Mouse (Mus musculus): ENCODE measurements around the gene Mctp2.

The Mctp2 gene

DNA sequence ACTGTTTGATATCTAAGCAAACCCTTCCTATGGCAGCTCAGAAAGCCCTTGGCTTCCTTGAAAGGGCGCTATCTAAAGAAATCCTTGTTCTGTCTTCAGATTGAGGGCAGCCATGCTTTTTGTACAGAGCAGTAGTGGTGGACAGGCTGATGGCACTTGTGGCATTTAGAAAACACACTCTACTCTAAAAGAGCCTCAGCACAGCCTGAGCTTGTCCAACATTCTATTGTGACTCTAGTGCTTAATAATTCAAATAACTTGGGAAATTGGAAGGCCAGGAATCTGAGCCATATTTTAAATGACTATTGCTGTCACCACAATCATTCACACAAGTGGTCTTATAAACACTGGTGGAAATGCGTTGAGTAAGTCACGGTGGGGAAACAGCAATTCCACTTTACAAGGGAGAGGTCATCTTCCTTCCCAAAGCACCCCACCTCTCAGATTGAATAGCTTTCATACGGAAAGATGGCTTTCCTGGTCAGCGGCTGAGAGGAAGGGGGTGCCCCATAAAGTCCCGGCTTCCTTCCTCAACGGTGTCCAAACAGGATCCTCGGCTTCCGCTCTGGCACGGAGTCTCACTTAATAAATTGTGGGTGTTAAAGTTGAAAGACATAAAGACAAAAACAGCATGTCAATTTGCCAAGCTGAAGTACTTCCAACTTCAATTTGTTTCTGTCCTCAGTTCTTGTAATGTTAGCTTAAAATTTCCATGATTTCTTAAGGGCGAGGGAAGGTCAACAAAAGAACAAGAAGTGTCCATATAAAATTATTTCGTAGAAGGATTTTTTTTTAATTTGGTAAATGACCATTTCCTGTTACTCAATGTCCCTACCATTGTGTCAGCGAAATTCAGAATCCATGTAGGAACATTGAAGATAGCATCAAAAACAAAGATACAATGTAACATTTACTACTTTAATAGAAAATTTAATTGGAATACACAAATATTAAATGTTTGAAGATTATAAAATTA lies 140.4 kb downstream of the Mctp2 start:
- DNase-seq, result peak; percentile 90

DNA sequence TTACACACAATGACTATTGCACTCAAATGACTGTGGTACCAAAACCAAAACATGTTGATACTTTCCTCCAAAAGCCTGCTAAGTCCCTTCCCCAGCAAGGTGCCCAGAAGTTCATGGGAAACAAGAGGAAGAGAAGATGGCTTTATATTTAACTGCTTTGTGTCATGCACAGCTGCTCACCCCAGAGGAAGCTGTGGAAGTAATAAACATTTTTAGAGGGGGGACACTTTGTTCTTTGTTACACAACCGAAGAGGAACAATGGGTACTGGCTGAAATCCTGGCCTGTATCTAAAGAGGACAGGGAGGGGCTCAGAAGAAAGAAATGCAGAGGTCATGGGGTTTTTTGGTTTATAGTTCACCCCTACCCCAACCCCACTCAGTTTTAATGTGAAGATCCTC lies 144.2 kb downstream of the Mctp2 start:
- peak; percentile 39 for DNase-seq

DNA sequence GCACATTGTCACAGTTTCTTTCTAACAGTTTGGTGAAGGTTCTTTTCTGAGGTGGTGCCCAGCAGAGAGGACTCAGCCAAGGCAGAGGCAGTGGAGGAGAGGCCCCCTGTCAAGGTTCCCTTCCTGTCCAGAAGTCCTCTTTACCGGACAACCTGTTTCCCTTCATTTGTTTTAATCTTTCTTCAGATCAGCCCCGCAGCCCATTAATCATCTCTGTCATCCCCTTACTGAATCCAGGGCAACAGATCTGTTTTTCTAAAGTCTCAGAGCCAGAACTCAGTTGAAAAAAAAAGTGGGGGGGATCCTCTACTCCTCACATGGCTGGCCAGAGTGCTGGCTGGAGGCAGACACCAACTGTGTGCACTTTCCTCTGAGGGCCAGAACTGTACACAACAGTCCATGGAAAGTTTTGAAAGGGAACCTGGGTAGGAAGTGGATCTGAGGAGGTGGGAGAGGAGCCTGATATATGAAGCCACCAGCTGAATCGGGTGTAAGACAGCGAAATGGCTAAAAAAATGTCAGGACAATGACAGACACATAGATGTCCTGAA lies 146.8 kb downstream of the Mctp2 start:
- peak; percentile 60 for DNase-seq

DNA sequence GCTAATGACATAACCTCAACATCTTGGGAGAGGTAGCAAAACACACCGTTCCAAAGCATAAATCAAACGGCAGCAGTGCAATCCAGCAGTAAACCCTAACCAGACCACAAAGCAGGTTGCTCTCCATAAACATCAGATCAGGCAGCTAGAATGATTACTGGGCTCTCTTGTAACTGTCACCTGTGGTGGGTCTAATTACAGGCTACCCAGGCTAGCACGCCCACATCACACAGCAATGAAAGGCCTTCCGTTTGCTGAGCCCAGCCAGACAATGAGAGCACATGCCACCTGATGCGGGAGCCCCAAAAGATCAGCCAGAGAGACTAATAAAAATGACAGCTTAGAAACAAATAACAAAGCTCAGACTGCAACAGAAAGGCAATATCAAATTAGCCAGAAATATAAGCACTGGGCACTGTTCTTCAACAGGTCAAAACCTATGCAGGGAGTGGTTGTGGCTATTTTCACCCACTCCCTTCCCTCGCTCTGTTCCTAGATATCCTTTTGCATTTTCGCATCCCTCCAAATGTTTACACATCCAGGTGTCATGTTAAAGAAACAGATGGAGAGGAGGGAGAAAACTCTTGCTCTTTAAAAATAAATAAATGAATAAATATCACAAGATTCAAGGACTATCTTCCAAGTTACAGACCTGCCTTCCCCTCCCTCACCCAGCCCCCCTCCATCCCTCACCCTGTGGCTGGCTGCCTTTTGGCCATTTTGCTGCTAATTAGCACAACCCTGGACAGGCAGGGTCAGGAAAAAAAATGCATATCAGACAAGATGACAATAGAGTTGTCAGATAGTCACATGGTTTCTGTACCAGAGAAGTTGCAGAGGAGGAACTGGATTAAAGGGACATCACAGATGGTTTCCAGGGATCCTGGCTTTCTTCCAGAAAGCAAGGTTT lies 155.4 kb downstream of the Mctp2 start:
- no peak for DNase-seq

- DNase-seq, result peak; percentile 71
Observed at GRCm38 (mm10) chr7:72149073-72149472, 157.3 kb downstream of the Mctp2 start.

- no peak for DNase-seq
Observed at GRCm38 (mm10) chr7:72146849-72147248, 159.6 kb downstream of the Mctp2 start.

DNA sequence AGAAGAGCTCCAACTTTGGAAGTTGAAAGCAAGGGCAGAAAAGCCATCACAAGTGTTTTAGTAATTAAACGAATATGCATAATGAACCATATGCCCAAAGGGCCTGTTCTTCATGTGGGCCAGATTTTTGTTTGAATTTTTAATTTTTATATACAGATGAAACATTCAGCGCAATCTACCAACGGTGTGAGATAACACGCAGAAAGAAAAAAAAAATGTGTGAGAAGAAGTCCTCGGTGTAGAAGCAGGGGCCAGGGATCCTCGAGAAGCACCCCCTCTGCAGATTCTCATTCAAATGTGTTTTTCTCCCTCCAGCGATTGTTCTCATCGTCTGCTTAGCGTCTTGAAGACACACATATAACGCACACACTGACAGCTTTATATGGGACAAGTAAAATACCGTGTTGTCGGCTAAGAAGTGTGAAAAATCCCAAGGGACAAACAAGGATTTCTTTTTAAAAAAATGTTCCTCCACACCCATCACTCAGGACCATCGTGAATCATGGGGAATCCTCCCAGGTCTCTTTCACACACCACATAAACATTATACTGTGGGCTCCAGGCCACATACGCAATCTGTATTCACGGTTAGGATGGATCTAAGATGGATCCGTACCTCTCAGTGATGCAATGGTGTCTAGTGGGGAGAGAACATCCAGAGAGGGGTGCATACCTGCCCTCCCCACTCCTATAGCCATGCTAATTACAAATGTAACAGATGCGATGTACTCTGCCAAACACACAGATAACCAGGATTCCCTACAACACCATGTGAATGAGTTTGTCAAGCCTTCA lies 160.5 kb downstream of the Mctp2 start:
- DNase-seq, result no peak

- no peak for DNase-seq
Observed at GRCm38 (mm10) chr7:72138701-72139100, 167.7 kb downstream of the Mctp2 start.

- no peak for DNase-seq
Observed at GRCm38 (mm10) chr7:72120986-72121385, 185.4 kb downstream of the Mctp2 start.

- no peak for DNase-seq
Observed at GRCm38 (mm10) chr7:72119713-72120112, 186.7 kb downstream of the Mctp2 start.

GRCm38 (mm10) chr7:72117376-72118077 lies 188.9 kb downstream of the Mctp2 start:
- DNase-seq, result no peak

- no peak for DNase-seq
Observed at GRCm38 (mm10) chr7:72115073-72115472, 191.3 kb downstream of the Mctp2 start.

GRCm38 (mm10) chr7:72110578-72110977 lies 195.8 kb downstream of the Mctp2 start:
- DNase-seq, result no peak

GRCm38 (mm10) chr7:72108639-72109399 lies 197.6 kb downstream of the Mctp2 start:
- no peak for DNase-seq

DNA sequence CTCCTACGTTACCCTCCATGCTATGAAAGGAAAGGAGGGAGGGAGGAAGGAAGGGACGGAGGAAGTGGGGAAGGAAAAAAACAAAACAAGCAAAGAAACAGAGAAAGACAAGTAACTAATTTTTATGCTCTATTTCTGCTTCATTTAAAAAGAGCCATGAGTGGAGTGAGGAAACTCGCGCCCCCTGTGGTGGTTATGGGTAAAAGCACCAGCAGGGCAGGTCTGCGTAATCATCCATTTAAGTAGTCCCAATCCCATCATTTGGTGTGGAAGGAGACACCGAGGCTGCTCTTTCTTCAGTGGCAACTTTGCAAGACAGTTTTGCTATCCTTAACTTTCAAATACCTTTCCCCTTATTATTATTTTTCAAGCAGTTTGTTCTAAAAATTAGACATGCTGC lies 202.2 kb downstream of the Mctp2 start:
- DNase-seq, result no peak

DNA sequence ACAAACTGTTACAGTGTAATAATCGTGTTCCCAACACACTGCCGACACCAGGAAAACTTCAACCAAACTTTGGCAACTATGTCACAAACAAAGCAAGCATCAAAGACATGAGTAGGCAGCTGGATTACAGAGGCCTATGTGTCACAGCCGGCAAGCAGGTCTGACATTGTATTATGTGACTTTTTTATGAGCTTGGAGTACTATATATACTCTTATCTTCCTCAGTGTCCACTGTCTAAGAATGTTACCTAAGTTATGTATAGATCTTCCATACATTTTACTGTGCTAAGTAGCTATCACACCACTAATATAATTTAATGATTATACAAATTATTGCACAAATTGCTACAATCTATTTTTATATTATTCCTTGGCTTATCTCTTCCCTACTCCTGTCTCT lies 202.8 kb downstream of the Mctp2 start:
- no peak for DNase-seq

DNA sequence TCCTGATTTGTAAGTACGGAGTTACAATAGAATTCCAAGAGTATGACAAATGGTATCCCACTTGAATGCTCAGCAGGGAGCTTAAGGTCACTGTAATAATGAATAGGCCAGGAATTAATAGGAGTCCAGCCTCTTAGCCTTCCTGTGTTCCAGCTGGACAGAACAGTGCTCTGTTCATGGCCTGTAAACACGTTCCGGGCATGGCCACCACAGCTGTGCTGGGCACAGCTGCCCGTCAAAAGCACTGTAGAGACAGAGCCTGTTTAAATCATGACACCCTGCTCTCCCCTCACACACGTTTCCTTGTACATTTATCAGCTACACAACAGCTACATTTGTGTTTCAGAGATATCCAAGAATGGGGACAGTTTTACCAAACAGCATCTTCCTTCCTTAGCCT lies 205.7 kb downstream of the Mctp2 start:
- DNase-seq, result no peak

- no peak for DNase-seq
Observed at GRCm38 (mm10) chr7:72098603-72099002, 207.8 kb downstream of the Mctp2 start.

DNA sequence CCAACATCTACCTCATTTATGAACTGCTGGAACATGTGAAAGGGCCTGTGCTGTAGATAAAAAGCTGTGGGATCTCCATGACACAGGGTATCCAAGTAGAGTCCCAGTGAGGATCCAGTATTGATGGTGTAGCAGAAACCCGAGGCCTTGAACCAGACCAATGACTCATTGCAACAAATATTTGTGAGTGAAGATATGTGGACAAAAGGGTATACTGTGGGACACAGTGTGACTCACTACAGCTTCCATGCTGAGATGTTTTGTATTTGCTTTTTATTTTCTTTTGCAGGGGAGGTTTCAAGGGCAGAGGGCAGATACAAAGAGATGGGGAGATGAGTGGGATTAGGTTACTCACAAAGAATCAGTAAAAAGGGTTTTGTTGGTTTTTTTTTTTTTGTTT lies 209.4 kb downstream of the Mctp2 start:
- no peak for DNase-seq

- no peak for DNase-seq
Observed at GRCm38 (mm10) chr7:72096433-72096832, 210.0 kb downstream of the Mctp2 start.
